Mouse (Mus musculus): ENCODE measurements around the gene C1rb. TPM values are rescaled to one million over a fixed set of nuclear protein-coding genes. Genes with fewer than 3 reads are reported as not detected.

Gene C1rb
- polyA plus RNA-seq, 1 experiment from 2014 or later, result not detected

- WGBS, result 79% methylated on average over 1 of the region's 1 CpGs
- H3K4me1 ChIP-seq (ENCODE audit: insufficient read depth), result no peaks in the 10 kb centered on the region
Measured at GRCm38 (mm10) chr6:124582231-124582630, 12.1 kb downstream of the C1rb start.

GRCm38 (mm10) chr6:124584935-124585334 lies 14.8 kb downstream of the C1rb start:
- no peaks in the 10 kb centered on the region for H3K36me3 ChIP-seq (ENCODE audit: insufficient read depth)
- no peak overlapping the region for H3K27ac ChIP-seq (ENCODE audit: low read depth)
- H3K4me3 ChIP-seq (ENCODE audit: low read depth, low read length), result no peak overlapping the region
- H3K9me3 ChIP-seq (ENCODE audit: low read depth, low read length), result no peaks in the 10 kb centered on the region
- no peak overlapping the region for H3K9ac ChIP-seq
- WGBS, result 45% methylated on average over 3 of the region's 3 CpGs
- no peak for DNase-seq
- H3K4me1 ChIP-seq (ENCODE audit: insufficient read depth), result no peaks in the 10 kb centered on the region
- TF ChIP-seq CTCF (IDR thresholded peaks at IDR 0.05; ENCODE audit: low read depth), result no peak
- H3K4me2 ChIP-seq, result no peak overlapping the region
- H3K27me3 ChIP-seq (ENCODE audit: insufficient read depth, low read length), result no peaks in the 10 kb centered on the region
- no peak for ATAC-seq (ENCODE audit: insufficient read depth)

More at GRCm38 (mm10) chr6:124582231-124582630, 12.1 kb downstream of the C1rb start:
- no peak overlapping the region for H3K4me2 ChIP-seq
- no peaks in the 10 kb centered on the region for H3K27me3 ChIP-seq (ENCODE audit: insufficient read depth, low read length)
- H3K27ac ChIP-seq (ENCODE audit: low read depth), result no peak overlapping the region
- no peak for TF ChIP-seq CTCF (IDR thresholded peaks at IDR 0.05; ENCODE audit: low read depth)
- ATAC-seq (ENCODE audit: insufficient read depth) (no peak), DNase-seq (no peak)
- H3K9me3 ChIP-seq (ENCODE audit: low read depth, low read length), result no peaks in the 10 kb centered on the region
- H3K4me3 ChIP-seq (ENCODE audit: low read depth, low read length), result no peak overlapping the region
- no peak overlapping the region for H3K9ac ChIP-seq
- H3K36me3 ChIP-seq (ENCODE audit: insufficient read depth), result no peaks in the 10 kb centered on the region

GRCm38 (mm10) chr6:124585761-124586160 lies 15.7 kb downstream of the C1rb start:
- Histone ChIP-seq H3K9me3 (ENCODE audit: low read depth, low read length) (no peaks in the 10 kb centered on the region), H3K27me3 (ENCODE audit: insufficient read depth, low read length) (no peaks in the 10 kb centered on the region), H3K36me3 (ENCODE audit: insufficient read depth) (no peaks in the 10 kb centered on the region), H3K4me1 (ENCODE audit: insufficient read depth) (no peaks in the 10 kb centered on the region), H3K27ac (ENCODE audit: low read depth) (no peak overlapping the region), H3K9ac (no peak overlapping the region), H3K4me2 (no peak overlapping the region), H3K4me3 (ENCODE audit: low read depth, low read length) (no peak overlapping the region)
- 76% methylated on average over 3 of the region's 3 CpGs for WGBS
- DNase-seq (no peak), ATAC-seq (ENCODE audit: insufficient read depth) (no peak)
- no peak for TF ChIP-seq CTCF (IDR thresholded peaks at IDR 0.05; ENCODE audit: low read depth)

- no peak overlapping the region for H3K27ac ChIP-seq (ENCODE audit: low read depth)
- no peak overlapping the region for H3K4me2 ChIP-seq
- H3K36me3 ChIP-seq (ENCODE audit: insufficient read depth), result no peaks in the 10 kb centered on the region
- ATAC-seq (ENCODE audit: insufficient read depth) (no peak), DNase-seq (no peak)
- WGBS, result 65% methylated on average over 4 of the region's 4 CpGs
- H3K4me3 ChIP-seq (ENCODE audit: low read depth, low read length), result no peak overlapping the region
- no peak for TF ChIP-seq CTCF (IDR thresholded peaks at IDR 0.05; ENCODE audit: low read depth)
- no peaks in the 10 kb centered on the region for H3K9me3 ChIP-seq (ENCODE audit: low read depth, low read length)
- no peaks in the 10 kb centered on the region for H3K4me1 ChIP-seq (ENCODE audit: insufficient read depth)
- no peaks in the 10 kb centered on the region for H3K27me3 ChIP-seq (ENCODE audit: insufficient read depth, low read length)
- H3K9ac ChIP-seq, result no peak overlapping the region
Measured at GRCm38 (mm10) chr6:124586266-124586665, 16.2 kb downstream of the C1rb start.

- H3K9ac ChIP-seq, result no peak overlapping the region
- DNase-seq (no peak), ATAC-seq (ENCODE audit: insufficient read depth) (no peak)
Measured at GRCm38 (mm10) chr6:124588771-124589170, 18.7 kb downstream of the C1rb start.

GRCm38 (mm10) chr6:124592186-124592700 lies 22.1 kb downstream of the C1rb start:
- no peak for TF ChIP-seq CTCF (IDR thresholded peaks at IDR 0.05; ENCODE audit: low read depth)

More at GRCm38 (mm10) chr6:124588771-124589170, 18.7 kb downstream of the C1rb start:
- no peaks in the 10 kb centered on the region for H3K9me3 ChIP-seq (ENCODE audit: low read depth, low read length)
- TF ChIP-seq CTCF (IDR thresholded peaks at IDR 0.05; ENCODE audit: low read depth), result no peak
- H3K4me1 ChIP-seq (ENCODE audit: insufficient read depth), result no peaks in the 10 kb centered on the region
- H3K27me3 ChIP-seq (ENCODE audit: insufficient read depth, low read length), result no peaks in the 10 kb centered on the region
- H3K27ac ChIP-seq (ENCODE audit: low read depth), result no peak overlapping the region
- H3K36me3 ChIP-seq (ENCODE audit: insufficient read depth), result no peaks in the 10 kb centered on the region
- H3K4me2 ChIP-seq, result no peak overlapping the region
- no peak overlapping the region for H3K4me3 ChIP-seq (ENCODE audit: low read depth, low read length)

GRCm38 (mm10) chr6:124593121-124593520 lies 23.0 kb downstream of the C1rb start:
- H3K4me3 ChIP-seq (ENCODE audit: low read depth, low read length), result no peak overlapping the region
- H3K27ac ChIP-seq (ENCODE audit: low read depth), result no peak overlapping the region
- TF ChIP-seq CTCF (IDR thresholded peaks at IDR 0.05; ENCODE audit: low read depth), result no peak
- no peaks in the 10 kb centered on the region for H3K9me3 ChIP-seq (ENCODE audit: low read depth, low read length)
- H3K4me1 ChIP-seq (ENCODE audit: insufficient read depth), result no peaks in the 10 kb centered on the region
- no peaks in the 10 kb centered on the region for H3K36me3 ChIP-seq (ENCODE audit: insufficient read depth)
- no peak overlapping the region for H3K4me2 ChIP-seq
- no peaks in the 10 kb centered on the region for H3K27me3 ChIP-seq (ENCODE audit: insufficient read depth, low read length)
- 54% methylated on average over 8 of the region's 8 CpGs for WGBS
- DNase-seq, result no peak
- no peak overlapping the region for H3K9ac ChIP-seq
- no peak for ATAC-seq (ENCODE audit: insufficient read depth)

More at GRCm38 (mm10) chr6:124592186-124592700, 22.1 kb downstream of the C1rb start:
- H3K9ac ChIP-seq, result no peak overlapping the region
- H3K27ac ChIP-seq (ENCODE audit: low read depth), result no peak overlapping the region
- no peak overlapping the region for H3K4me2 ChIP-seq
- H3K27me3 ChIP-seq (ENCODE audit: insufficient read depth, low read length), result no peaks in the 10 kb centered on the region
- WGBS, result 66% methylated on average over 4 of the region's 4 CpGs
- DNase-seq (no peak), ATAC-seq (ENCODE audit: insufficient read depth) (no peak)
- no peaks in the 10 kb centered on the region for H3K9me3 ChIP-seq (ENCODE audit: low read depth, low read length)
- H3K4me1 ChIP-seq (ENCODE audit: insufficient read depth), result no peaks in the 10 kb centered on the region
- no peaks in the 10 kb centered on the region for H3K36me3 ChIP-seq (ENCODE audit: insufficient read depth)
- no peak overlapping the region for H3K4me3 ChIP-seq (ENCODE audit: low read depth, low read length)

- no peak for ATAC-seq (ENCODE audit: insufficient read depth)
- no peak for TF ChIP-seq CTCF (IDR thresholded peaks at IDR 0.05; ENCODE audit: low read depth)
- Histone ChIP-seq H3K9ac (no peak overlapping the region), H3K36me3 (ENCODE audit: insufficient read depth) (no peaks in the 10 kb centered on the region), H3K4me2 (no peak overlapping the region), H3K4me3 (ENCODE audit: low read depth, low read length) (no peak overlapping the region), H3K27me3 (ENCODE audit: insufficient read depth, low read length) (no peaks in the 10 kb centered on the region), H3K9me3 (ENCODE audit: low read depth, low read length) (no peaks in the 10 kb centered on the region), H3K4me1 (ENCODE audit: insufficient read depth) (no peaks in the 10 kb centered on the region), H3K27ac (ENCODE audit: low read depth) (no peak overlapping the region)
- WGBS, result 85% methylated on average over 4 of the region's 4 CpGs
- DNase-seq, result no peak
Measured at GRCm38 (mm10) chr6:124602031-124602430, 31.9 kb downstream of the C1rb start.
